Mouse (Mus musculus) cerebellum, adult 11 months (tissue): Measurements from ENCODE around the gene 2700049A03Rik.
"Not testable (repeated sequence)": the region's sequence is repeated elsewhere in the genome, so short reads cannot be mapped to it uniquely, and the experiment has no call there.

ENCODE experiments used
- DNase-seq: peaks from one replicate; pipeline ENCODE4 v3.0.0; 2022

2700049A03Rik gene

DNA sequence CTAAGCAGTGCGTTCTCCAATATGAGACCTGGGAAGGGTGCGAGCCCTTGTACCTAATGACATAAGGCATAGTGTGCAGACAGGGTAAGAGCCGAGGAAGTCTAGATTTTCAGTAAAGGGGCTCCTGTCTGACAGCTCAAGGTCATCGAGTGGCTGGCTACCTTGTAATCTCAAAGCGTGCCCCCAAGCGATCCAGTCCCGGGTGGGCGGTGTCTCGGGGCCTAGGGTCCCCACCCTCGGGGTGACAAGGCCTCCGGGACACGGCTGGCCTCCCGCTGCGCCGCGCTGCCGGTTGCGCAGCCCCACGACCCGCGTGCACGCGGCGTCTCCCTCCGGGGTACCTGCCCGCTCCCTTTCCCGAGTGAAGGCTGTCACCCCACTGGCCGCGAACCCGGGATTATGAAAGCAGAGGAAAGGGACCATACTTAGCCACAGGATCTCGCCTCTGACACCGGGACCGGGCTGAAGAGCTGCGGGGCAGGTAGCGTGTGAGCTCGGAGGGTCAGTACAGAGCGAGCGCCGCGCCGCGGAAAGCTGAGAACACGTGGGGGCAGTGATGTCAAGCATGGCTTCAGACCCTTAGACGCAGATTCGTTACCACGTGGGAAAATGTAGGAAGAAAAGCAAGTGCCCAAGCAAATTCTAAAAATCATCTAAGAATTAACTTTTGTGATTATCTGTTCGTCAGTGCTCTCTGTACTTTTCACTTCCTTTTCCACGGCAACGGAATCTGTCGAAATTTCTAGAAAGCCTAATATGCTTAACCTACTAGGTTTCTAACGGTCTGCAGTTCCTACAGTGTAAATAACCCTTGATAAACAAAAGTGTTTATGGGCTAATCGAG is at the start of gene 2700049A03Rik, which contains the start of gene Timm9:
TSS of gene 2700049A03Rik (plus strand) at position 719 of the 844 bp plus-strand sequence.
TSS of gene Timm9 (minus strand) at position 555 of the 844 bp plus-strand sequence.
- peak; percentile 79 for DNase-seq

DNA sequence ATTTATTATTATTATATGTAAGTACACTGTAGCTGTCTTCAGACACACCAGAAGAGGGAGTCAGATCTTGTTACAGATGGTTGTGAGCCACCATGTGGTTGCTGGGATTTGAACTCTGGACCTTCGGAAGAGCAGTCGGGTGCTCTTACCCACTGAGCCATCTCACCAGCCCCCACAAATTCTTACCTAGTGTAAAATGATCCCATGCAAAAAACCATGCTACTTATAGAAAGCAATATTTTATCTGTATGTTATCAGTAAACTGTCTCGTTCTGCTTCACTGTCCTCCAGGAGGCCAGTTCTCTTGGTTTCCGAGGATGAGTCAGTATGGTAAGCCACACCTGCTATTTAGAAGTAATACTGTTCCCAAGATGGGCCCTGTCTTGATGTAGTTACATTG is 32.4 kb upstream of the 2700049A03Rik start:
- DNase-seq: not testable (repeated sequence)

- no peak for DNase-seq
These were observed 29.4 kb upstream of the 2700049A03Rik start for GRCm38 (mm10) chr12:71107216-71107771.

DNA sequence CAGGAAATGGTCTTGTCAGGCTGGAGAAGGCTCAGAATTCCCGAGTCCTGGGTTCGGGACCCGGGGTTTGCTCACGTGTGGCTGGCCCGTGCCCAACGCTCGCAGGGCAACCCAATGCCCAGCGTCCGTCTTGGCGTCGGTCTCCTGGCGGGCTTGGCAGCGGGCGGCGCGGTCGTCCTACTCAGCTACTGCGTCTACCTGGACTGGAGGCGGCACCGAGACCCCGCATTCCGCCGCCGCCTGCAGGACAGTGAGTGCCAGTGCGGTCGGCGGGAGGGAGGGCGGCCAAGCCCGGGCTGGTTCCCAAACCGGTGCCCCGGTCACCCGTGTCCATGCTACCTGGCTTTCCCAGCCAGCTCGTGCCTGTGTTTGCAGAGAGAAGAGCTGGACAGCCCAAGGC is 25.3 kb upstream of the 2700049A03Rik start, which contains the start of gene Tomm20l:
TSS of gene Tomm20l (plus strand) at position 98 of the 400 bp plus-strand sequence.
- peak; percentile 44 for DNase-seq

DNA sequence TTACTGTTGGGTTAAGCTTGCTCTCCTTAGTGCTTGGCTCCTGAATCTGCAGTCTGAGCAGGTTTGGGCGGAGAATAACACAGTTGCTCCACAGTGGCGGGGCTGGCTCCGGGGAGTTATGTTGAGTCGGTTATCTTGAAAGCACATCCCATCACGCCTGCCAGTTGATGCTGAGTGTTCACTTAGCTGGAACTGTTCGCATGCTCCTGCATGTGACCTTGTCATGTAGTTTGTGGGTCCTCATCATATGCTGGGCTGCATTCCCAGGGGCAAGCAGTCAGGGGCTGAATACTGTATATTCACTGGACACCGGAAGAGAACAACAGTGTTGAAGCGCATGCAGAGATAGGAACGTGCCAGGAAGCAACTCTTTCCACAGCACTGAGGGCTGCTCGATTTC is 23.6 kb upstream of the 2700049A03Rik start:
- no peak for DNase-seq

DNA sequence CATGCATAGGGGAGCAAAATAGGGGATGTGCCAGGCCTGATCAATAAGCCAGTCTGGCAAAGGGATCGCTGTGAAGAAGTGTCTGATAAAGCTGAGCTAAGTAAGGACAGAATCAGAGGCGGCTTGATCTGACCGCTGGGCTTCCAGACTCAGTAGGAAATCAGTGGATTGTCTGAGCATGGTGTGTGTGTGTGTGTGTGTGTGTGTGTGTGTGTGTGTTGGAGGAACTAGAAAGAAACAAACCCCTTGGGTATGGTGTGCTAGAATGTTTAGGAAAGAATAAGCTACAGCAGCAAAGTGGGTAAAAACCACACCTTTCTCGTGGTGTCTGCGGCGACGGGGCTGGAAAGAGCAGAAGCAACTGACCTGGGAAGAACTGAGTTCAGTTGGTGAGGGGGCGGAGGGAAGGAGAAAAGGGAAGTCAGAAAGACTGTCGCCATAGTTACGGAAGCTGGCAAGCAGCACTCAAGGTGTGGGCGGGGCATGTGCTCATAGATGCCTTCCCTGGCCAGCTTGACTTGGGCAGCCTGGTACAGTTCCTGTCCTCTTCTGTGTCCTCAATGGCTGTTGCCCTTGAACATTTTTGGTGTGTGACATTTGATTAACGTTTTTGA is 22.9 kb upstream of the 2700049A03Rik start:
- DNase-seq: no peak

GRCm38 (mm10) chr12:71116411-71116810 is 20.2 kb upstream of the 2700049A03Rik start:
- DNase-seq: no peak

DNA sequence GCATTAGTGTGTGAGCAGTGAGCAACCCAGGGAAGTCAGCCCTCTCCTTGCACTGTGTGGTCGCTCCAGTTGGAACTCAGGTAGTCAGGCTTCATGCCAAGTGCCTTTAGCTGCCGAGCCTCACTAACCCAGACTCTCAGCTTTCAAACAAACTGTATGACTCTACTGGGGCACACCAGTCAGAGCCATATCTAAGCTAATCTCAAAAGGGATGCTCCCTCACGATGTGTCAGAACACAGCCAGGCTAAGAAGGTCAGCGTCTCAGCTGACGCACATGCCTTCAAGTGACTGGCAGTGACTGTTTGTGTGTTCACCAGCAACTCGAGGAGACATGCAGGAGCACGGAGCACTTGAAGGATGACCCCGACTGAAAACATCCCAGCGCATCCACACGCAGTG is 13.9 kb upstream of the 2700049A03Rik start:
- DNase-seq: no peak

GRCm38 (mm10) chr12:71123286-71123685 is 13.4 kb upstream of the 2700049A03Rik start:
- DNase-seq: peak; percentile 82

- DNase-seq: no peak
These were observed 1.1 kb upstream of the 2700049A03Rik start for GRCm38 (mm10) chr12:71135581-71135980.

GRCm38 (mm10) chr12:71136974-71137491 is 385 bp downstream of the 2700049A03Rik start:
- peak; percentile 72 for DNase-seq

GRCm38 (mm10) chr12:71137686-71138085 is 1.0 kb downstream of the 2700049A03Rik start:
- no peak for DNase-seq

DNA sequence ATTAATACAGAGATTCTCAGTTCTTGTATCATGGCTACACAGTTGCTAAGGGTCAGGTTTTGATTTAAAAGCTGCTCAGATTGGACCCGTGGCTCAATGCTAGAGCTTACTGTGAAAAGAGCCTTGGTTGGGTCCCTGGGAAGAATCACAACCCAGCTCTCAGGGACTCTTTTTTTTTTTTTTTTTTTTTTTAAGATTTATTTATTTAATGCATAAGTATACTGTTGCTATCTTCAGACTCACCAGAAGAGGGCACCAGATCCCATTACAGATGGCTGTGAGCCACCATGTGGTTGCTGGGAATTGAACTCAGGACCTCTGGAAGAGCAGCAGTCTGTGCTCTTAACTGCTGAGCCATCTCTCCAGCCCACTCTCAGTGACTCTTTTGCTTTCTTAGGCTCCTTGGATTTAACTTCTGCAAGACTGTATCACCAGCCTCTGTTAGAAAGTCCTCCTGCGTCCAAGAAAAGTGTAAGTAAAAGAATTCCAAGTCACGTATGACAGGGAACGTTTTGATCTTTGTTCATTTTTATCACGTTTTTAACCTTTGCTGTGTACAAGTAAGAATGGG is 2.7 kb downstream of the 2700049A03Rik start:
- no peak for DNase-seq

DNA sequence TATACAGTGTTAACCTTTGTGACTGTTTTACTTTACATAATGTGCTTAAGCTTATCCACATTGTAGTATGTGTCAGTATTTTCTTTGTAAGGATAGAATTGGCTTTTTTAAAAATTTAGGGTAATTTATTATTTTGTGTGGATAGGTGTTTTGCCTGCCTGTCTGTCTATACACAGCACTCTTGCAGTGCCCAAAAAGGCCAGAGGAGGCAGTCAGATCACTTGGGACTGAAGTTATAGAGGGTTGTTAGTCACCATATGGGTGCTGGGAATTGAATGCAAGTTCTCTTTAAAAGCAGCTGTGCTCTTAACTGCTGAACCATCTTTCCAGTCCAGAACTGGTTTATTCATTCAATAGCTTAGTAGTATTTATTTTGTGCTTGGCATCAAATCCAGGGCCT is 4.5 kb downstream of the 2700049A03Rik start:
- no peak for DNase-seq

GRCm38 (mm10) chr12:71147641-71148040 is 11.0 kb downstream of the 2700049A03Rik start:
- DNase-seq: no peak

- no peak for DNase-seq
These were observed 12.2 kb downstream of the 2700049A03Rik start for GRCm38 (mm10) chr12:71148801-71149200.

- no peak for DNase-seq
These were observed 12.8 kb downstream of the 2700049A03Rik start for GRCm38 (mm10) chr12:71149456-71149855.

GRCm38 (mm10) chr12:71150167-71150566 is 13.5 kb downstream of the 2700049A03Rik start:
- no peak for DNase-seq

DNA sequence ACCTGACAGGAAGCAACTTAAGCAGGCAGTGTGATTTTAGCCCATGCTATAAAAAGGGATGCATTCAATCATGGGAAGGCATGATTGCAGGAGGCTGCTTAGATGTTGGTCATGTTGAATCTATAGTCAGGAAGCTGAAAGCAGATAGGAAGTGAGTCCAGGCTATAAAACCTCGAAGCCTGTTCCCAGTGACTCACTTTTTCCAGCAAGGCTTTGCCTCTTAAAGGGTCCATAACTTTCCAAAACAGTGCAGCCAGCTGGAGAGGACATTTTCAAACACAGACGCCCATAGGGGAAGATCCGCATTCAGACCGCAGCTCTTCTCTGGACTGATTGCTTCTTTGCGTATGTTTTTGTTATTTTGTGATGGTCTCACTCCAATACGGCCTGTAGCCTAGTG is 18.3 kb downstream of the 2700049A03Rik start:
- DNase-seq: no peak

- DNase-seq: no peak
These were observed 21.3 kb downstream of the 2700049A03Rik start for GRCm38 (mm10) chr12:71157974-71158373.

DNA sequence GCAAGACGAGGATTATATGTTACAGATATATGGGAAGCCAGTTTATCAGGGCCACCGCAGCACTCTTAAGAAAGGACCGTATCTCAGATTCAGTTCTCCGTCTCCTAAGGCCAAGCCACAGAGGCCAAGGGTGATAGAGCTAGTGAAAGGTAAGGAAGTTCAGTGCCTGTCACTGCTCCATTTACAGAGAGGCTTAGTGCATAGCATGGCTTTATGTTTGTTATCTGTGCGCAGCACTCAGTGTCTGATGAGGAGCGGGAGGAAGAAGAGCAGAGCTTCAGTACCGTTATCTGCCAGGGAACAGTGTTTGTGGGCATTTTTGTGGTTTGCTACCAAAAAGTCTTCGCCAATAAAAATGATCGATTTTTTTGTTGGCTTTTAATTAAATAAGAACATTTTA is 27.8 kb downstream of the 2700049A03Rik start:
- no peak for DNase-seq

- DNase-seq: no peak
These were observed 33.3 kb downstream of the 2700049A03Rik start for GRCm38 (mm10) chr12:71169911-71170310.

GRCm38 (mm10) chr12:71183736-71184135 is 47.1 kb downstream of the 2700049A03Rik start:
- no peak for DNase-seq
